Mouse (Mus musculus) midbrain, embryonic 12.5 days (tissue): ENCODE results near the gene Lgi4. TPM values are rescaled to one million over a fixed set of nuclear protein-coding genes. Genes with fewer than 3 reads are reported as not detected.
A peak's percentile ranks its signal among the peaks of the same experiment; 100 is the strongest.

Experiments
- ATAC-seq: fragments of 200-750 bp; cut with Nextera tagmentation; 2 replicates; pipeline ENCODE4 v1.8.0; 2017; ENCODE audit warnings: low read depth, moderate TSS enrichment, moderate library complexity; ENCODE audit not compliant: low FRiP score
- H3K27ac ChIP-seq: fragments of 300-500 bp; sonication (generic); replicated peaks from 2 replicates; pipeline ENCODE4 v1.5.1; 2016; ENCODE audit warnings: mild to moderate bottlenecking
- H3K27me3 ChIP-seq: fragments of 300-500 bp; sonication (generic); 2 replicates; pipeline ENCODE4 v1.6.1; 2016; ENCODE audit warnings: mild to moderate bottlenecking
- H3K36me3 ChIP-seq: fragments of 300-500 bp; sonication (generic); 2 replicates; pipeline ENCODE4 v1.6.1; 2016
- H3K4me1 ChIP-seq: fragments of 300-500 bp; sonication (generic); 2 replicates; pipeline ENCODE4 v1.6.1; 2016
- H3K4me2 ChIP-seq: fragments of 300-500 bp; sonication (generic); replicated peaks from 2 replicates; pipeline ENCODE4 v1.6.1; 2016; ENCODE audit warnings: mild to moderate bottlenecking, moderate library complexity
- H3K4me3 ChIP-seq: fragments of 300-500 bp; sonication (generic); 2 replicates; pipeline ENCODE4 v1.5.1; 2016; ENCODE audit warnings: mild to moderate bottlenecking
- H3K9ac ChIP-seq: fragments of 300-500 bp; sonication (generic); replicated peaks from 2 replicates; pipeline ENCODE4 v1.6.1; 2016; ENCODE audit warnings: mild to moderate bottlenecking, moderate library complexity
- H3K9me3 ChIP-seq: fragments of 300-500 bp; sonication (generic); 2 replicates; pipeline ENCODE4 v1.6.1; 2016; ENCODE audit warnings: mild to moderate bottlenecking
- WGBS: fragments of 180-500 bp; shearing (Covaris S2); methylation state at CpG from one replicate; pipeline ENCODE4 v1.1.7; 2016; 5-methylcytosine and 5-hydroxymethylcytosine counted together
- microRNA-seq: library from miRNA; unstranded; fragments of <30 nt; microRNA quantifications from one replicate; pipeline ENCODE4, GENCODE M21; 2017
- polyA plus RNA-seq: library from polyadenylated mRNA; unstranded; fragments of >200 nt; fragmentation: Nextera tagmentation; extraction: Ambion mirVana; gene quantifications from 2 replicates; pipeline ENCODE4 v1.2.1, GENCODE M21; 2016

Gene Lgi4
- polyA plus RNA-seq, 1 experiment from 2014 or later, result 0.54 TPM

GRCm38 (mm10) chr7:31113800-31114199, 54.7 kb downstream of the Lgi4 start:
- WGBS, result 82% methylated on average over 6 of the region's 6 CpGs

GRCm38 (mm10) chr7:31114646-31115045, 55.5 kb downstream of the Lgi4 start:
- no peak overlapping the region for H3K27ac ChIP-seq

More at GRCm38 (mm10) chr7:31113800-31114199, 54.7 kb downstream of the Lgi4 start:
- Histone ChIP-seq H3K4me3 (no peak overlapping the region), H3K27ac (no peak overlapping the region), H3K9ac (no peak overlapping the region), H3K4me1 (peaks cover 3% of the 10 kb centered on the region; the same call in 1 of the 2 replicates), H3K9me3 (no peaks in the 10 kb centered on the region), H3K4me2 (no peak overlapping the region), H3K27me3 (peaks cover 13% of the 10 kb centered on the region; the same call in 1 of the 2 replicates), H3K36me3 (no peaks in the 10 kb centered on the region)
- ATAC-seq, result no peak

DNA sequence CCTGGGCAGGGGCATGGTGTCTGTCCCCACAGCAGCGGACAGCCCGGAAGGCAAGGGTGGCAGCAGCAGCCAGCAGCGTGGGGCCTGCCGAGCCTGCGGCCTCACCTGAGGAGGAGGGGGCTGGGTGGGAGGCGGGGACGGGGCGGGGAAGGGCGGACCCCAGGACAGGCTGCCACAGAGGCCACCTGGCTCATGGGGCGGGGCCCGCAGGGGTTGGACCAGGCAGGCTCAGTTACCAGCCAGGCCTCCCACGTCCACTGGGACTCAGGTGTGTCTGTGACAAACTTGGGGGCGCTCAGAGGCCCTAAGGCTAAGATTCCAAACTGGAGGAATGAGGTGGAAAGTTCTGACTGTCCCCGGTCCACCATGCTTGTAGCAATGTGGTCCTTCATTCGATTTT, 56.0 kb downstream of the Lgi4 start, which contains the start of gene Hpn:
Hpn (minus strand) TSS at position 109 of the 400 bp plus-strand sequence.
- Histone ChIP-seq H3K4me3 (no peak within 1 kb of the TSS), H3K4me1 (peaks cover 3% of the 10 kb centered on the region; the same call in 1 of the 2 replicates), H3K4me2 (no peak within 1 kb of the TSS), H3K36me3 (no peaks in the 10 kb centered on the region), H3K27ac (no peak within 1 kb of the TSS), H3K27me3 (peaks cover 13% of the 10 kb centered on the region; the same call in 1 of the 2 replicates), H3K9ac (no peak within 1 kb of the TSS), H3K9me3 (no peaks in the 10 kb centered on the region)
- 24% methylated on average over 14 of the region's 15 CpGs for WGBS
- no peak for ATAC-seq

More at GRCm38 (mm10) chr7:31114646-31115045, 55.5 kb downstream of the Lgi4 start:
- no peak for ATAC-seq
- Histone ChIP-seq H3K36me3 (no peaks in the 10 kb centered on the region), H3K9ac (no peak overlapping the region), H3K27me3 (peaks cover 13% of the 10 kb centered on the region; the same call in 1 of the 2 replicates), H3K9me3 (no peaks in the 10 kb centered on the region), H3K4me3 (no peak overlapping the region), H3K4me1 (peaks cover 3% of the 10 kb centered on the region; the same call in 1 of the 2 replicates), H3K4me2 (no peak overlapping the region)
- WGBS, result 50% methylated on average over 10 of the region's 10 CpGs

DNA sequence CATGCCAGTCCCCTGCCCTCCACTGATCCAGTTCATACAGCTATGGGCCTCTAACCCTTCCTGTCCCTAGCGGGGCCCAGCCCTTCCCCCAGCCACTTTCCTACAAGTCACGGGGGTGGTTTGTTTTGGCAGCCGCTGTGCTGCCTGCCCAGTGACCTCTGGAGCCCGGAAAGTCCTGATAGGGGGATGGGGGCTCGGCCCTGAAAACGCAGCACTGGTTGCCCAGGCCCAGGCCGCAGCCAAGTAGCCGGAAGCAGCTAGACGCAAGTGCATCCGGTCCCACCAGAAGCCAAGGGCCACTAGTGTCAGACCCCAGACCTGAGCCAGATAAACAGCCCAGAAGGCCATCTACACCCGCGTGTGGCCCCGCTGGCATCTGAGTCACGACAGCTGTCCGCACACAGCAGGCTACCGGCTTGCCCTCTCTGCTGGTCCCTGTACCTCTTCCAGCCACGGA, 56.5 kb downstream of the Lgi4 start:
- 34% methylated on average over 17 of the region's 17 CpGs for WGBS
- no peak overlapping the region for H3K4me3 ChIP-seq
- H3K27ac ChIP-seq, result no peak overlapping the region

DNA sequence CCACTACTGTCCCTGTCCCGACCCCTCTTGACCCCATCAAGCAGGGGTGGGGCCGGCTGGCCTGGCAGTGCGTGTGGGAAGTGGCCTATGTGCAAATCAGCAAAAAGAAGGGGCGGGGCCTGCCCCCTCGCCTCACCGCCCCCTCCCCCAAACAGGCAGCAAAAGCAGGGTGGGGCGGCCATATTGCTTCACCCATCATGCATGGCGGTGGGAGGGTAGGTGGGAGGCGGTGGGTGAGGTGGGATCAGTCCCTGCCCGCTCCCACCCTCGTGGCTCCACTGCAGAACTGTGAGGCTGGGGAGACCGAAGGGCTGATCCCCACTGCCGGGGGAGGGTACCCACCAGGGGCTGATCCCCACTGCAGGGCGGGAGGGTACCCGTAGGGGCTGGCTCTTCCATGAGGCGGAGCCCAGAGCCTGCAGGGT, 57.6 kb downstream of the Lgi4 start:
- Histone ChIP-seq H3K4me2 (no peak overlapping the region), H3K4me3 (no peak overlapping the region), H3K27me3 (peaks cover 13% of the 10 kb centered on the region; the same call in 1 of the 2 replicates), H3K9ac (no peak overlapping the region), H3K36me3 (no peaks in the 10 kb centered on the region), H3K9me3 (no peaks in the 10 kb centered on the region), H3K4me1 (peaks cover 3% of the 10 kb centered on the region; the same call in 1 of the 2 replicates), H3K27ac (no peak overlapping the region)
- ATAC-seq, result peak; percentile 68
- 37% methylated on average over 16 of the region's 16 CpGs for WGBS

More for the DNA sequence above, 56.5 kb downstream of the Lgi4 start:
- Histone ChIP-seq H3K4me1 (peaks cover 3% of the 10 kb centered on the region; the same call in 1 of the 2 replicates), H3K27me3 (peaks cover 13% of the 10 kb centered on the region; the same call in 1 of the 2 replicates), H3K36me3 (no peaks in the 10 kb centered on the region), H3K4me2 (no peak overlapping the region), H3K9me3 (no peaks in the 10 kb centered on the region), H3K9ac (no peak overlapping the region)
- ATAC-seq, result no peak

- WGBS, result 93% methylated on average over 11 of the region's 11 CpGs
- ATAC-seq, result no peak
- Histone ChIP-seq H3K27ac (no peak overlapping the region), H3K27me3 (peaks cover 13% of the 10 kb centered on the region; the same call in 1 of the 2 replicates), H3K9me3 (no peaks in the 10 kb centered on the region), H3K36me3 (no peaks in the 10 kb centered on the region), H3K9ac (no peak overlapping the region), H3K4me2 (no peak overlapping the region), H3K4me1 (peaks cover 3% of the 10 kb centered on the region; the same call in 1 of the 2 replicates), H3K4me3 (no peak overlapping the region)
Measured at GRCm38 (mm10) chr7:31117465-31117864, 58.3 kb downstream of the Lgi4 start.

DNA sequence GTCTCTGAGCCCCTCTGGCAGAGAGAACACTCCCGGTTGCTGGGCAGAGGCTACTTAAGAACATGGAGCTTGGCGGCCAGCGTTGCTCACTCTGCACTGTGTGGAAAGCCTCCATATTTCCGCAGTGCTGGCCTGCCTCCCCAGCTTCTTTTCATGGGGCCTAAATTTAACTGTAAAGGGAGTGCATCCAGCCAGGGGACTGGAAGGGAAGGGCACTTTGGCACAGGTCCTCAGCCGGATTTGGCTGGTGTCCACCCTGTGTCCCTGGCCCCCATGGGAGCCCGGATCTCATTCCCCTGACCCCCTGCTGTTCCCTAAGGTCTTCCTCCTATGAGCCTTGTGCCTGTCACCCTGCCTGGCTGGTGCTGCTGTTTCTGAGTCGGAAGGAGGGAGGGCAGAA, 59.3 kb downstream of the Lgi4 start:
- Histone ChIP-seq H3K4me2 (no peak overlapping the region), H3K9me3 (no peaks in the 10 kb centered on the region), H3K27me3 (peaks cover 13% of the 10 kb centered on the region; the same call in 1 of the 2 replicates), H3K4me1 (peaks cover 3% of the 10 kb centered on the region; the same call in 1 of the 2 replicates), H3K36me3 (no peaks in the 10 kb centered on the region), H3K9ac (no peak overlapping the region), H3K4me3 (no peak overlapping the region), H3K27ac (no peak overlapping the region)
- ATAC-seq, result no peak
- 84% methylated on average over 7 of the region's 7 CpGs for WGBS

DNA sequence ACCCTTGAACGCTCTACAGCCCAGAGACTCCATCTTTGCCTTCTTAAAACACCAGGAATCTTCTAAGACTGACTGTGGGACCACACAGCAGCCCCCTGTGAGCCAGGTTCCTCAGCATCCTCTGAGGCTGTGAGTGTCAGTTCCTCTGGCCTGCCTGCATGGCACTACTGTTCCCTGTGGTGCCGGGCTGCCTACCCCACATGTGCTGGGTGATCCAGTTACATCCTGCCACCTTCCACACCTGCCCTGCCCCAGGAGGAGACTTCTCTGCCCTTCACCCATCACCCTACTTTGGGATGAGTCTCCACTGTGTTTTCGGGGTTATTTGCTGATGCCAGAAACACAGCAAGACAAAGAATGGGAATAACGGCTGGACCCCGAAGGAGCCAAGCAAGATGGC, 60.4 kb downstream of the Lgi4 start:
- no peaks in the 10 kb centered on the region for H3K36me3 ChIP-seq
- H3K4me3 ChIP-seq, result no peak overlapping the region
- no peak overlapping the region for H3K9ac ChIP-seq
- 86% methylated on average over 5 of the region's 5 CpGs for WGBS
- no peaks in the 10 kb centered on the region for H3K9me3 ChIP-seq
- H3K27me3 ChIP-seq, result peaks cover 15% of the 10 kb centered on the region; the same call in 1 of the 2 replicates
- H3K4me2 ChIP-seq, result no peak overlapping the region
- ATAC-seq, result no peak
- H3K4me1 ChIP-seq, result peaks cover 3% of the 10 kb centered on the region; the same call in 1 of the 2 replicates
- H3K27ac ChIP-seq, result no peak overlapping the region

Small RNA genes lying within 50 kb of the gene (microRNA-seq; reads per million reads assigned to microRNA genes)
- gene Mir7050, result not detected

Other genes starting within 250 kb of the Lgi4 start
- gene Ffar2, start 235.6 kb upstream of the Lgi4 start, polyA plus RNA-seq, result not detected in 2 replicates
- gene Ffar3, start 203.2 kb upstream of the Lgi4 start, polyA plus RNA-seq, result not detected in 2 replicates
- not detected in 2 replicates for gene Ffar1, start 197.8 kb upstream of the Lgi4 start, polyA plus RNA-seq
- gene Cd22, start 179.0 kb upstream of the Lgi4 start, polyA plus RNA-seq, result not detected in 2 replicates
- gene Mag, start 144.5 kb upstream of the Lgi4 start, polyA plus RNA-seq, result 0.39 and 0.51 TPM in 2 replicates
- gene Hamp2, start 134.7 kb upstream of the Lgi4 start, polyA plus RNA-seq, result not detected in 2 replicates
- gene Hamp, start 115.3 kb upstream of the Lgi4 start, polyA plus RNA-seq, result not detected in 2 replicates
- gene Usf2, start 102.5 kb upstream of the Lgi4 start, polyA plus RNA-seq, result 28.9 and 30.6 TPM in 2 replicates
- 16.1 and 17.5 TPM in 2 replicates for gene Lsr, start 85.9 kb upstream of the Lgi4 start, polyA plus RNA-seq
- gene Fam187b, start 85.6 kb upstream of the Lgi4 start, polyA plus RNA-seq, result 0.26 and 0.57 TPM in 2 replicates
- gene Fxyd5, start 16.9 kb upstream of the Lgi4 start, polyA plus RNA-seq, result 8.7 and 13.2 TPM in 2 replicates
- 10.0 and 11.5 TPM in 2 replicates for gene Fxyd7, start 7.9 kb upstream of the Lgi4 start, polyA plus RNA-seq
- 8.9 and 10.3 TPM in 2 replicates for gene Fxyd1, start 2.1 kb upstream of the Lgi4 start, polyA plus RNA-seq
- gene Fxyd3, start 17.4 kb downstream of the Lgi4 start, polyA plus RNA-seq, result 1.4 and 1.7 TPM in 2 replicates
- 0.41 and 0.63 TPM in 2 replicates for gene Hpn, start 55.9 kb downstream of the Lgi4 start, polyA plus RNA-seq
- gene Scn1b, start 67.7 kb downstream of the Lgi4 start, polyA plus RNA-seq, result 1.7 and 1.8 TPM in 2 replicates
- gene Gramd1a, start 96.6 kb downstream of the Lgi4 start, polyA plus RNA-seq, result 186 and 194 TPM in 2 replicates
- not detected in 2 replicates for gene Scgb2b2, start 231.2 kb downstream of the Lgi4 start, polyA plus RNA-seq
- gene Scgb1b2, start 232.5 kb downstream of the Lgi4 start, polyA plus RNA-seq, result not detected in 2 replicates